Mouse (Mus musculus) embryo, embryonic 9.5 days (tissue): ENCODE results near the gene Cirbp.
"Not testable (repeated sequence)": the region's sequence is repeated elsewhere in the genome, so short reads cannot be mapped to it uniquely, and the experiment has no call there.

Source experiments
- DNase-seq: peaks from one replicate; pipeline ENCODE4 v3.0.0-alpha.2; 2017; ENCODE audit errors: extremely low spot score

Gene Cirbp

DNA sequence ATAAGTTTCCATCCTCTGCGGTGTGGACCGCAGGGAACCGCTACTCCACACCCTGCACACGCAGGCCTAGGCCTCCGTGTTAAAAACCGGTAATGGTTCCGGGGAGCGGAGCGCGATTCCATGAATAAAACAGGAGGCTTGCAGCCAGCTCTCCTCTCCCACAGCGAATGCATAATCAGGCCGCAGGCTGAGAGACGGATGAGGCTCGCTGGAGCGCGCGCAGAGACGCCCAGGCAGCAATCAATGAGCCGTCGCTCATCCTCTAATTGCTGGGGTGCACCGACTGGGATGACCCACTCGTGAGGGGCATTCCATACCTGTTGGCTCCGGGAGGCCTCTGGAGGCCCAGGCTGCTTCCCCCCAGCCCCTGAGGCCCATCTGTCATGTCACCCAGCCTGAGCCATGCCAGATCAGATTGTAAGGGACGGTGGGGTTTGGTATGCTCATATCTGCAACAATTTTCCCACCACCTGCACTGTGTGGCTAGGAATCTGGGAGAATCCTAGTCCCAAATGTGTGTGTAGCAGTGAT, 43.1 kb downstream of the Cirbp start:
- DNase-seq, result no peak

DNA sequence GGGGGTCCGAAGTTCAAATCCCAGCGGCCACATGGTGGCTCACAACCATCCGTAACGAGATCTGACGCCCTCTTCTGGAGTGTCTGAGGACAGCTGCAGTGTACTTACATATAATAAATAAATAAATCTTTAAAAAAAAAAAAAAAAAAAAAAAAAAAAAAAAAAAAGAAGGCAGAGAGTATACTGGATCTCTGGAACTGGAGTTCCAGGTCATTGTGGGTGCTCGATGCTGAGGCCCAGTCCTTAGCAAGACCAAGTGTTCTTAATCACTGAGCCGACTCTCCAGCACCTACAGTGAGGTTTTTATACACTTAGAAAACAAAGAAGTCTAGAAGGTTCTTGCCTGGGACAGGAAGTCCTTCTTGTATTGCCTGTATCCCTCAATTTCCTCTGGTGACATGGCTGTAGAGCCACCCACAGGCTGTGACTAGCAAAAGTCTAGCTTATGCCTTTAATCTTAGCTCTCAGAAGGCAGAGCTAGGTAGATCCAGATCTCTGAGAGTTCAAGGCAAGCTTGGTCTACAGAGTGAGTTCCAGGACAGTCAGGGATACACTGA, 45.8 kb downstream of the Cirbp start:
- not testable (repeated sequence) for DNase-seq

DNA sequence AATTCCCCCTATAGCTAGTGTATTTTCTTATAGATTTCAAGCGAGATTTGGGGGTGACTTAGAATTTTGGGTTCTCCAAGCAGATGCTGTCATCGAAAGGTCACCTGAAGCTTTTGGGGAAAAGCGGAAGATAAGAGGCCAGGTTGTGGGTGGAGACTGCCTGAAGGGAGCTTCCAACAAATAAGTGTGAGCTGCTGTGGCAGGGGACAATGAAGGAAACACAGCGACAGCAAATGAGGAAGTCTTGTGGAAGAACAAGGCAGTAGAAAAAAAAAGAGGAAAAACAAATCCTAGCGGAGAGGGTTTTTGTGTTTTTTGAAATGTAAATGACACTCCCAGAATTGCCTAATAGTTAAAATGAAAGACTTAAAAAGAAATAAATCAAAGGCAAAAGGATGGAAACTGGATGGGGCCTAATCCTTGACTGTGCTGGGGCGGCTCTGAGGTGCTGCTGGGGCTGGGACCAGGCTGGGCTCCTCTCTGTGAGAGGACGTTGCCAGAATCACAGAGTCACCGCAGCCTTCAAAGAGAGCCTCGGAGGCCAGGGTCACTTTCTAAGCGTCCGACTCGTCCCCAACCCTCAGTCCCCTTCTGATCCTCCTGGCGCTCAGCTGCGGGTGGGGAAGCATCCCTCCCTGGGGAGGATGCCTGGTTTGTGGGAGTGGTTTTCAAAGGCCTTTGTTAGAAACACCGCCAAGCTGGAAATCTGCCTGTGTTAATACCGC, 49.4 kb downstream of the Cirbp start:
- DNase-seq, result no peak

DNA sequence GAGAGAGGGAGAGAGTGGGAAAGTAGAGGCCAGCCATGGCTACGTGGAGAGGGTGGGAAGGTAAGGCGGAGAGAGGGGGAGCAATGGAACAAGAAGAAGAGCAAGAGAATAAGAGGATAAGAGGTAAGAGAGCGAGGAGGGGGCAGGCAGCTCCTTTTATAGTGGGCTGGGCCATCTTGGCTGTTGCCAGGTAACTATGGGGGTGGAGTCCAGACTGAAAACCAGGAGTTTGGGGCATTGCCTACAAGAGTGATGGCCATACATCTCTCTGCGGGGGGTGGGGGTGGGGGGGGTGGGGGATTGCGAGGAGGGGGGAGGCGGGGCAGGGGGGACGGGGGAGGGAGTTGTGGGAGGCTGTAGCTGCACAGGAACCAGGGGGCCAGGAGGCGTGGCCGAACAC, 54.9 kb downstream of the Cirbp start:
- no peak for DNase-seq
